In genomic region chr8:126805365-126806180, GRCm38 (mm10) we compare ENCODE assay signal across 8 mouse cellular contexts.
DNase-seq lines count a peak whose midpoint lies in the region; ATAC-seq and TF ChIP-seq lines count a peak whose summit lies in the region.

No protein-coding gene starts in this region.

- H3K4me2 ChIP-seq in forebrain, embryonic 11.5 days (ENCODE audit: low read depth, low read length, severe bottlenecking) = no peak overlapping the region
- H3K4me2 ChIP-seq in forebrain, embryonic 15.5 days (replicated peaks) = no peak overlapping the region
- H3K4me2 ChIP-seq in liver, embryonic 14.5 days (ENCODE audit: low read depth) = no peak overlapping the region

- 64% methylated on average over 13 of the region's 13 CpGs for WGBS in forebrain, embryonic 11.5 days
- WGBS in forebrain, embryonic 15.5 days = 63% methylated on average over 13 of the region's 13 CpGs
- WGBS in liver, embryonic 14.5 days (ENCODE audit: insufficient replicate concordance) = 31% methylated on average over 13 of the region's 13 CpGs
- 56% methylated on average over 13 of the region's 13 CpGs for WGBS in small intestine, adult 2 months

- no peak for ATAC-seq in forebrain, embryonic 11.5 days (replicated peaks; ENCODE audit: low FRiP score)
- ATAC-seq in forebrain, embryonic 15.5 days (replicated peaks) = no peak
- ATAC-seq in G1E (ENCODE audit: extremely low read depth, insufficient number of reproducible peaks, low FRiP score, poor library complexity, severe bottlenecking) = peak; percentile 51
- peak; percentile 72 for ATAC-seq in inflammation-experienced regulatory T-cells, adult 6 months
- peak; percentile 27; the same call in 1 of the 2 replicates for ATAC-seq in liver, embryonic 14.5 days (ENCODE audit: insufficient read depth)

- 0 out of 2 replicates have a peak, but pooled peaks cover 2% of the 10 kb centered on the region for H3K4me1 ChIP-seq in forebrain, embryonic 11.5 days (replicated peaks; ENCODE audit: control insufficient read depth, insufficient read depth, low read length)
- H3K4me1 ChIP-seq in forebrain, embryonic 15.5 days = no peaks in the 10 kb centered on the region
- H3K4me1 ChIP-seq in G1E (ENCODE audit: insufficient read depth, low read depth, low read length) = peaks cover 70% of the 10 kb centered on the region
- peaks cover 5 to 50% of the 10 kb centered on the region in 2 experiments for H3K4me1 ChIP-seq in liver, embryonic 14.5 days (replicated peaks; ENCODE audit: control insufficient read depth in 2 of 2, insufficient read depth in 2 of 2, low read length in 1 of 2)
- H3K4me1 ChIP-seq in small intestine, adult 2 months (ENCODE audit: control insufficient read depth, insufficient read depth, insufficient read length, low read length) = peaks cover 36% of the 10 kb centered on the region

- TF ChIP-seq CTCF in G1E (IDR thresholded peaks at IDR 0.05; ENCODE audit: low read depth, low read length) = no peak
- TF ChIP-seq CTCF in liver, embryonic 14.5 days (IDR thresholded peaks at IDR 0.05; ENCODE audit: low read depth) = no peak
- no peak for TF ChIP-seq CTCF in small intestine, adult 2 months (IDR thresholded peaks at IDR 0.05; ENCODE audit: extremely low read depth, insufficient read length, insufficient replicate concordance, low read depth, low read length)

- no peak overlapping the region for H3K4me3 ChIP-seq in forebrain, embryonic 11.5 days (ENCODE audit: low read depth, low read length)
- H3K4me3 ChIP-seq in forebrain, embryonic 15.5 days = no peak overlapping the region
- H3K4me3 ChIP-seq in G1E (ENCODE audit: low read depth, low read length) = no peak overlapping the region; the same call in 1 of the 2 replicates
- no peak overlapping the region for H3K4me3 ChIP-seq in liver, embryonic 14.5 days (ENCODE audit: insufficient read depth in 1 of 2, low read depth in 2 of 2, low read length in 2 of 2)
- H3K4me3 ChIP-seq in small intestine, adult 2 months (ENCODE audit: low read depth, low read length) = no peak overlapping the region

- H3K9me3 ChIP-seq in forebrain, embryonic 11.5 days (ENCODE audit: control insufficient read depth, low read length) = no peaks in the 10 kb centered on the region
- no peaks in the 10 kb centered on the region for H3K9me3 ChIP-seq in forebrain, embryonic 15.5 days
- H3K9me3 ChIP-seq in G1E (replicated peaks) = no peaks in the 10 kb centered on the region
- H3K9me3 ChIP-seq in liver, embryonic 14.5 days (ENCODE audit: control insufficient read depth, low read length) = no peaks in the 10 kb centered on the region

- no peak overlapping the region for H3K9ac ChIP-seq in forebrain, embryonic 11.5 days (ENCODE audit: low read length)
- H3K9ac ChIP-seq in forebrain, embryonic 15.5 days (replicated peaks) = no peak overlapping the region
- no peak overlapping the region; the same call in 1 of the 2 replicates for H3K9ac ChIP-seq in liver, embryonic 14.5 days (replicated peaks)

- H3K27ac ChIP-seq in forebrain, embryonic 11.5 days (ENCODE audit: low read depth, low read length) = 0 out of 2 replicates have a peak overlapping the region, but pooled peaks have one; percentile 25
- no peak overlapping the region for H3K27ac ChIP-seq in forebrain, embryonic 15.5 days (replicated peaks)
- no peak overlapping the region for H3K27ac ChIP-seq in liver, embryonic 14.5 days
- peak overlapping the region; percentile 77 for H3K27ac ChIP-seq in small intestine, adult 2 months (ENCODE audit: insufficient read depth, low read depth, low read length)

- no peak for TF ChIP-seq EP300 in liver, embryonic 14.5 days (IDR thresholded peaks at IDR 0.05; ENCODE audit: low read depth)

- H3K27me3 ChIP-seq in forebrain, embryonic 11.5 days (ENCODE audit: control insufficient read depth, insufficient read depth, low read length) = no peaks in the 10 kb centered on the region
- no peaks in the 10 kb centered on the region for H3K27me3 ChIP-seq in forebrain, embryonic 15.5 days
- H3K27me3 ChIP-seq in G1E (ENCODE audit: insufficient read depth, low read length) = peaks cover 15% of the 10 kb centered on the region
- H3K27me3 ChIP-seq in liver, embryonic 14.5 days (ENCODE audit: control insufficient read depth, insufficient read depth, low read length) = no peaks in the 10 kb centered on the region
- H3K27me3 ChIP-seq in small intestine, adult 2 months (ENCODE audit: control insufficient read depth, insufficient read depth, low read length) = no peaks in the 10 kb centered on the region

- no peaks in the 10 kb centered on the region for H3K36me3 ChIP-seq in forebrain, embryonic 11.5 days (ENCODE audit: control insufficient read depth, insufficient read depth, low read length)
- no peaks in the 10 kb centered on the region for H3K36me3 ChIP-seq in forebrain, embryonic 15.5 days
- no peaks in the 10 kb centered on the region for H3K36me3 ChIP-seq in G1E (replicated peaks)
- H3K36me3 ChIP-seq in liver, embryonic 14.5 days (replicated peaks; ENCODE audit: control insufficient read depth, insufficient read depth, low read depth) = no peaks in the 10 kb centered on the region
- H3K36me3 ChIP-seq in small intestine, adult 2 months (ENCODE audit: control insufficient read depth, insufficient read depth, low read length) = no peaks in the 10 kb centered on the region

- no peak; the same call in 1 of the 2 replicates for TF ChIP-seq POLR2A in small intestine, adult 2 months (IDR thresholded peaks at IDR 0.05; ENCODE audit: low read depth, low read length)

- DNase-seq in forebrain, embryonic 11.5 days (ENCODE audit: low spot score) = no peak
- no peak for DNase-seq in G1E (ENCODE audit: low spot score)
- DNase-seq in gastrocnemius, postnatal 25 days = peak; percentile 78
- no peak for DNase-seq in liver, embryonic 14.5 days (ENCODE audit: low read depth in 3 of 3, low spot score in 3 of 3)
- DNase-seq in cerebellum, adult 18-20 months = no peak

Comparison
In these comparisons a context has a peak if more than half of its experiments do, and no peak if none do; other contexts are left out.
1. H3K27ac ChIP-seq: peak in forebrain, embryonic 11.5 days (single experiment) and small intestine, adult 2 months (single experiment); none in forebrain, embryonic 15.5 days (single experiment) and liver, embryonic 14.5 days (single experiment).
2. ATAC-seq: peak in G1E (single experiment), inflammation-experienced regulatory T-cells, adult 6 months (single experiment) and liver, embryonic 14.5 days (single experiment); none in forebrain, embryonic 11.5 days (single experiment) and forebrain, embryonic 15.5 days (single experiment).